Mouse (Mus musculus): ENCODE results near the gene Gjb4.

Gene Gjb4

DNA sequence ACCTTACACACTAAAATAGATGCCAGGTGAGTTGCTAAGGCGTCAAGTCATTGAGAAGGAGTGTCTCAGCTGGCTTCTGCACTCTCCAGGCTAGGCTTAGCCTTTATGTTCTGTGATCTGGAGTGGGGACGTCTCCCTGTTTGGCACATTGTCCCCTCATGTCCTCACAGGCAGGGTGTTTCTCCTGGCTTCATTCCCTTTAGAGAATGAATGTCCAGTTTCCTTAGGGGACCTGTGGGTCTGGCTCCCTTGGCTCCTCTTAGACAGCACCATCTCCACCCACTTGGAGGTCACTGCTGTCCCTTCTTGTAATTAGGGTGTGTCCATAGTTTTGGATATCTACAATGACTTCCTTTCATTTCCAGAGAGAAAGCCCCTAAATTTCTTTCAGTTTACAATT, 47.0 kb downstream of the Gjb4 start:
- no peak for DNase-seq (ENCODE audit: low spot score)

DNA sequence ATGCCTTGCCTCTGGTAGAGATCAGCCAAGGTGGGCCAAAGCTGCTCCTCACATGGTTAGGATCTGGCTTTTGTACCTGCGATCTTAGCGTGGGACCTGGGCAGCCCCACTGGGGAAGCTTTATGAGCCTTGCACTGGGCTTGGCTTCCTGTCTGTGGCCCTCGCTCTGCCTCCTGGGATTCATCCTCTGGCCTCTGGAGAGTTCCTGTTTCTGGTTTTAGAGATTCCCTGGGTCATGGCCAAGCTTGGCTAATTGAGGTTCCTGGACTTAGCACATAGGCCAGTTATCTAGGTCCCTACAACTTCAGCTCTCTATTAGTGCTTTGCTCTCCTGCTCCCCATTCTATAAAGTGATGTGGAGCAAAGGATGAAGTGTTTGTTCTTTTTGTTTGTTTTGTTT, 50.1 kb downstream of the Gjb4 start:
- DNase-seq (ENCODE audit: low spot score), result no peak
